Mouse (Mus musculus): ENCODE data around the gene Apol6. TPM values are rescaled to one million over a fixed set of nuclear protein-coding genes. Genes with fewer than 3 reads are reported as not detected.

Gene Apol6
- total RNA-seq, 2 experiments from 2014 or later = 47.5 to 80.8 TPM

DNA sequence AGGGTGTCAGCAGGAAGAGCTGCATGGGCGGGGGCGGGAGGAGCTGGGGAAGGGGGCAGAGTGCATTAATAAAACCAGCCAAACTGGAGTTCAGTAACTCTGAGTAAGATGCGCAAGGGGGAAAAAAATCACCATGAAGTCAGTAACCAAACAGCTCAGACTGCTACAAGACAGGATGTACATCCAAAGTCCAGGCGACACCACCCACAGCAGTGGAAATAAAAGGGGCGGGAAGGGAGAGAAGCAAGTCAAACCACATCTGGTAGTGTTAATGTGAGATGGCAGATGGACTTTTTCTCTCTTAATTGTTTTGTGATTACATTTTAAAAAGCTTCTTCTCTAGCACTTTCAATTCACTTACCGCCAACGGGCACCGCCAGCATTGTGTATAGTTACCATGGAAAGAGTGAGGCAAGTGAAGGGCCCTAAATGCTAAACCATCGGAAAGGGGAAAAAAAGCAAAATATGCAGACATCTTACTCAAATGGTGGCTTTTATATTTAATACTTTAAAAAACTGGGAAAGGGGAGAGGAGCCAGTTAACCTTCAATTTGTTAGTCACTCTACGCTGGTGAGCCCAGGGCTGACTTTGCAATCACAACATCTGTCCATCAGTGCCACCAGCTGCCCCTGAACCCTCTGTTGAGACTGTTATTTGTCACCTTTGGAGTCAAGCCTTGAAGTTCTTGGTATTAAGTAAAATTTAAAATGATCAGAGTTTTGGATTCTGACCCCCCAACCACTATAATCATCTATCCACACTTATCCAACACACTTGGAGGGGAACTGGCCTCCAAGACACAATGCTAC, 60.0 kb downstream of the Apol6 start:
- DNase-seq (ENCODE audit: low spot score) = no peak

DNA sequence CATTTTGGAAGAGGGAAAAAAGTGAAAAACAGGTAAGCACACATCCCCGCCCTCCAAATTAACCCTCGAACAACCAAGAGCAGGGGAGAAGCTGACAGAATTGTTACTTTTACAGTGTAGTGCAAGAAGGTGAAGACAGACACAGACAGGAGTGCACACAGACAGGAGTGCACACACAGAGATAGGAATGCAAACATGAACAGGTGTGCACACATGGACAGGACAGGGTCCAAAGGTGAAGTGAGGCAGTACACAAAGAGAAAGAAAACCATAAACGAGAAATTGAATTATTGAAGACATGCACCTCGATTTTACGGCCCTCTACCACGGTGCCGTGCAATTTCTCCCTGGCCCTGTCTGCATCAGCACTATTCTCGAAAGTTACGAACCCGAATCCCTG, 60.7 kb downstream of the Apol6 start:
- no peak for DNase-seq (ENCODE audit: low spot score)

Other genes with a start within 250 kb of the Apol6 start
- 1 to 10 TPM; 5.3 to 5.6 TPM for gene Zfp251, start 173.3 kb upstream of the Apol6 start, total RNA-seq (2021)
- under 1 TPM; 0.38 to 0.39 TPM for gene Zfp7, start 165.5 kb upstream of the Apol6 start, total RNA-seq (2021)
- gene Gm49527, start 165.4 kb upstream of the Apol6 start, total RNA-seq (2021) = not detected
- gene Zfp647, start 119.3 kb upstream of the Apol6 start, total RNA-seq (2021) = 1 to 10 TPM; 1.8 to 2.2 TPM
- gene 1110038F14Rik, start 96.2 kb upstream of the Apol6 start, total RNA-seq (2021) = 10 to 100 TPM; 18.6 to 19.0 TPM
- gene Mb, start 5.9 kb downstream of the Apol6 start, total RNA-seq (2021) = 1,000 to 10,000 TPM; 5,214 to 6,251 TPM

All from gastrocnemius, adult 18-20 months (tissue).